Comparison of ENCODE assay signal across 13 mouse cellular contexts in genomic region chr9:22945426-22945955, GRCm38 (mm10).
DNase-seq lines count a peak whose midpoint lies in the region; ATAC-seq and TF ChIP-seq lines count a peak whose summit lies in the region.
"Had no signal": no experiment of that assay in that cellular context is flagged by ENCODE, and none has a peak within 500 bp of the region (broad histone marks: within the 10 kb centered on the region; RNA-seq: fewer than 3 reads in every experiment).

No protein-coding gene starts in this region.

- H3K27me3 ChIP-seq in heart, embryonic 11.5 days (ENCODE audit: control insufficient read depth, insufficient read depth, low read length) = no peaks in the 10 kb centered on the region
- no peaks in the 10 kb centered on the region for H3K27me3 ChIP-seq in midbrain, embryonic 10.5 days (ENCODE audit: low read depth, poor library complexity, severe bottlenecking)
- H3K27me3 ChIP-seq in midbrain, embryonic 15.5 days (replicated peaks) = no peaks in the 10 kb centered on the region
- H3K27me3 ChIP-seq in thymus, adult 2 months (ENCODE audit: control insufficient read depth, insufficient read depth, low read length) = no peaks in the 10 kb centered on the region
- H3K27me3 ChIP-seq: forebrain, embryonic 13.5 days had no signal

- H3K36me3 ChIP-seq in heart, embryonic 11.5 days (ENCODE audit: control insufficient read depth, insufficient read depth, low read length) = no peaks in the 10 kb centered on the region
- no peaks in the 10 kb centered on the region for H3K36me3 ChIP-seq in midbrain, embryonic 10.5 days
- H3K36me3 ChIP-seq in midbrain, embryonic 15.5 days (replicated peaks) = no peaks in the 10 kb centered on the region
- H3K36me3 ChIP-seq in thymus, adult 2 months (ENCODE audit: control insufficient read depth, insufficient read depth, low read length) = no peaks in the 10 kb centered on the region

- H3K4me3 ChIP-seq in heart, embryonic 11.5 days (ENCODE audit: low read depth, low read length) = no peak overlapping the region
- no peak overlapping the region for H3K4me3 ChIP-seq in midbrain, embryonic 10.5 days
- no peak overlapping the region for H3K4me3 ChIP-seq in midbrain, embryonic 15.5 days
- H3K4me3 ChIP-seq in thymus, adult 2 months (ENCODE audit: control insufficient read depth, insufficient read depth, low read length) = no peak overlapping the region
- H3K4me3 ChIP-seq: forebrain, embryonic 13.5 days; heart, adult 2 months had no signal

- TF ChIP-seq POLR2A in thymus, adult 2 months (IDR thresholded peaks at IDR 0.05; ENCODE audit: control insufficient read depth, extremely low read depth, insufficient read depth, low read length, poor library complexity) = no peak

- 83% methylated on average over 8 of the region's 8 CpGs for WGBS in heart, embryonic 11.5 days (ENCODE audit: insufficient replicate concordance)
- WGBS in midbrain, embryonic 10.5 days = 79% methylated on average over 8 of the region's 8 CpGs
- 72% methylated on average over 8 of the region's 8 CpGs for WGBS in midbrain, embryonic 15.5 days
- 93% methylated on average over 8 of the region's 8 CpGs for WGBS in thymus, adult 2 months

- no peak for TF ChIP-seq CTCF in thymus, adult 2 months (IDR thresholded peaks at IDR 0.05; ENCODE audit: borderline replicate concordance, control insufficient read depth, extremely low read depth, insufficient read depth, low read length, poor library complexity)

- no peak overlapping the region for H3K27ac ChIP-seq in heart, embryonic 11.5 days (ENCODE audit: low read depth, low read length)
- peak overlapping the region; percentile 17; the same call in 1 of the 2 replicates for H3K27ac ChIP-seq in midbrain, embryonic 10.5 days (replicated peaks)
- H3K27ac ChIP-seq in midbrain, embryonic 15.5 days = no peak overlapping the region
- no peak overlapping the region for H3K27ac ChIP-seq in thymus, adult 2 months (ENCODE audit: control insufficient read depth, insufficient read depth, low read length)
- H3K27ac ChIP-seq: forebrain, embryonic 13.5 days; heart, adult 2 months had no signal

- H3K9me3 ChIP-seq in heart, embryonic 11.5 days (replicated peaks; ENCODE audit: control insufficient read depth, low read length) = no peaks in the 10 kb centered on the region
- H3K9me3 ChIP-seq in midbrain, embryonic 10.5 days (replicated peaks) = no peaks in the 10 kb centered on the region
- no peaks in the 10 kb centered on the region for H3K9me3 ChIP-seq in midbrain, embryonic 15.5 days
- H3K9me3 ChIP-seq: forebrain, embryonic 13.5 days had no signal

- no peak for ATAC-seq in heart, embryonic 11.5 days (replicated peaks; ENCODE audit: insufficient number of reproducible peaks, low FRiP score, low TSS enrichment)
- no peak for ATAC-seq in midbrain, embryonic 15.5 days (replicated peaks)
- peak; percentile 98 for ATAC-seq in granulocyte monocyte progenitor cell, adult 5-6 weeks (replicated peaks; ENCODE audit: poor library complexity, severe bottlenecking)
- ATAC-seq: forebrain, embryonic 13.5 days had no signal

- peak; percentile 97 for DNase-seq in heart, adult 11 months
- no peak for DNase-seq in midbrain, embryonic 10.5 days (ENCODE audit: low spot score)
- no peak for DNase-seq in layer of hippocampus, postnatal 25 days (ENCODE audit: extremely low spot score in 1 of 2, low spot score in 1 of 2)
- no peak for DNase-seq in thymus, adult 2 months
- DNase-seq: adrenal gland, adult 8-10 months; kidney, postnatal 36 days; thymus, postnatal 14 days had no signal

- H3K9ac ChIP-seq in heart, embryonic 11.5 days (ENCODE audit: low read depth, low read length) = no peak overlapping the region
- no peak overlapping the region for H3K9ac ChIP-seq in midbrain, embryonic 15.5 days
- H3K9ac ChIP-seq: forebrain, embryonic 13.5 days had no signal

- no peak overlapping the region for H3K4me2 ChIP-seq in heart, embryonic 11.5 days
- no peak overlapping the region for H3K4me2 ChIP-seq in midbrain, embryonic 15.5 days
- H3K4me2 ChIP-seq: forebrain, embryonic 13.5 days; liver, embryonic 11.5 days had no signal

- no peaks in the 10 kb centered on the region for H3K4me1 ChIP-seq in heart, embryonic 11.5 days (ENCODE audit: control insufficient read depth, insufficient read depth, low read length)
- peaks cover 7% of the 10 kb centered on the region; the same call in 1 of the 2 replicates for H3K4me1 ChIP-seq in midbrain, embryonic 10.5 days
- peaks cover 4% of the 10 kb centered on the region; the same call in 1 of the 2 replicates for H3K4me1 ChIP-seq in midbrain, embryonic 15.5 days
- no peaks in the 10 kb centered on the region for H3K4me1 ChIP-seq in thymus, adult 2 months (replicated peaks; ENCODE audit: control insufficient read depth, insufficient read depth, low read length)
